Mouse (Mus musculus): ENCODE measurements at regions not wholly inside any gene's neighbourhood (a gene's known extent, or its start where the extent isn't known, plus 50 kb on each side); places are given as distances from the start of the nearest gene placed in this dataset.

- TF ChIP-seq GATA4 (IDR thresholded peaks at IDR 0.05; ENCODE audit: insufficient replicate concordance, low read length) = no peak
Measured at GRCm38 (mm10) chr15:59784556-59784929, 231.9 kb downstream of the 4933412E24Rik start.

DNA sequence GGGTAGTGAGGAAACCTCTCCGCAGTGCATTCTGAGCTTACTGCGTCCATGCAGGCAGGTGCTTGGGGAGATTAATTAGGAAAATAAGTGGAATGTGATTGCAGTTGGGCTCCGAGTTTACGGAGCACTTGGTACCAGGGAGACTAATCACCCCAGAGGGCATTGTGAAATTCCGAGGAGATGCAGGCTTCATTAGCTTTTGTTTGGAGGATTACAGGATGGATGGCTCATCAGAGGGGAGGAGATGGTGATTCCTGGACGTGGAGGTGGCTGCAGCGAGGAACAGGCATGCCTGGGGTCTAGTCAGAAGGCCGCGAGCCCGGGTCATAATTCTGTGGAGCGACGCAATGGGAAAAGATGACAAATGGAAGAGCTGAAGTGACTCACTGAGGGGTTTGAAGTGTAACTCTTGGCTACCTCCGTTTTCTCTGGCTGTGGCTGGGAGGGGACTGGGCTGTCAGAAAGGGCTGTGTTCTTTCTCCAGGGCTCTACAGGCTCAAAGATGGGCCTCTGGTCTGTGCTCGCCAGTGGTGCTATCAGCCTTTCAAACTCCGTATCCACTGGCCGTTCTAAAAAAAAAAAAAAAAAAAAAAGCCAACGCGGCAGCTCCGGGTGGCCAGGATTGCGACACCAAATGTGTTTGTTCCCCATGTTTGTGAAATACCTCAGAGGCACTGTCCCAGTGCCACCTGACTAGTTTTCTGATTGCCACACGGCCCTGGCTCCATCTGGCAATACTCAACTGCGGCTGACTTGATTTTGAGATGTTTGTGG lies 232.4 kb downstream of the 4933412E24Rik start:
- TF ChIP-seq GATA4 (IDR thresholded peaks at IDR 0.05; ENCODE audit: insufficient replicate concordance, low read length) = no peak

DNA sequence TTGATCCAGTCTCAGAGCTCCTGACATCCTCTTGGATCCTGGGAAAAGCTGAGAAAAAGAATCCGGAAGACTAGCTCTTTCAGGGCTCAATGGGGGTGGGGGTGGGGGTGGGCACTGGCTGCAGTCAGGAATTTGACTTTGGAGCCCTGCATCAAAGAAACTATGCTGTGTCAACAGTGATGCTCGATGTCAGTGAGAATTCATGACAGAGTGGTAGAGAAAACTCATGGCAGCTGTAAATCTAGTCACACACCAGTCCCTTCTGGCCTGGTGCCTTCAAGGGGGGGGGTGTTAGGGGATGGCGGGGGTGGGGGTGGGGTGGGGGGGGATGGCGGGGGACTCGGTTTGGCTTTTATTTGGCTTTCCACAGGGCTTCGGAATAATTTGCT lies 233.0 kb downstream of the 4933412E24Rik start:
- TF ChIP-seq GATA4 (IDR thresholded peaks at IDR 0.05; ENCODE audit: insufficient replicate concordance, low read length) = no peak

DNA sequence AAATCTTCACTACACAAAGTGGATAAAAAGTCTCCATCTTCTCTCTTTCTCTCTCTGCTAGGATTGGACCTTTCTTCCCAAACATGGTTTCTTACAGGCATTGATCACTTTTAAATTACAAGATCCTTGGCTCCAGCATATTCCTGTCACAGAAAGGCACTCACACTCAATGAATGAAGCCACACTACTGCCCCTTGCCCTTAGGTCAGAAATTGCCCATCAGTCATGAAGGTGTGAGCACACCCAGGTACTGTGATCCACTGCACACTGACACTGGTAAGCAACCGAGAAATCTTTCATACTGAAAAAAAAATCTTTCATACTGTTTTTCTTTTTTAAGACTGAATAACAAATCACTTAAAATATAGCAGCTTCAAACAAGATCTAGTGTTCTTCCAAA lies 235.9 kb downstream of the 4933412E24Rik start:
- TF ChIP-seq GATA4 (IDR thresholded peaks at IDR 0.05; ENCODE audit: insufficient replicate concordance, low read length) = no peak

DNA sequence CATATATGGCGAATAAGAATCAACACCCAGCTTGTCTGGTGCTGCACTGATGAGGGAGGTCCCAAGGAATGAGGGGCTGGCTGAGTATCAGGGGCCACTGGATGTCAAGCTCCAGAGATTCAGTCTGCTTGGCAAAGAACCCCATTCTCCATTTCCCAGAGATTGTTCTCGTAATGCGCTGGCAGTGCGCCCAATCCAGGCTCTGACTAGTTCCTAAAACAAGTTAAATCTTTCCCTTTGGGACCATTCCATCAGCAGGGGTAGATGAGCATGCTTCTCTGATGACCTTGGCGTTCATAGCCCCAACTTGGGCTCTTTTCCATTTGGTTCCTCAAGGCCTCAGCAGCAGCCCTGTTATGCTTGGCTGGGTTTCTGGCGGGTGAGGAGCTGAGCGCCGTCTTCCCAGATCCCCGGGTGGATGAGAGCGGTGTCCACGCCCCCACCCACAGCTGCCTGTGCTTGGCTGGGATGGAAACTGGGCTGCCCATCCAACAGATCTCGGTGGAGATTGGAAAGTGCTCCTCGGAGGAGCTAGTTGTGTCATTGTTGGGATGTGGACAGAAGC lies 239.0 kb downstream of the 4933412E24Rik start:
- TF ChIP-seq GATA4 (IDR thresholded peaks at IDR 0.05; ENCODE audit: insufficient replicate concordance, low read length) = no peak

- TF ChIP-seq GATA4 (IDR thresholded peaks at IDR 0.05; ENCODE audit: insufficient replicate concordance, low read length) = no peak
Measured at GRCm38 (mm10) chr15:59775781-59776180, 240.6 kb downstream of the 4933412E24Rik start.

- TF ChIP-seq GATA4 (IDR thresholded peaks at IDR 0.05; ENCODE audit: insufficient replicate concordance, low read length) = no peak
Measured at GRCm38 (mm10) chr15:59773983-59774382, 242.4 kb downstream of the 4933412E24Rik start.

- TF ChIP-seq GATA4 (IDR thresholded peaks at IDR 0.05; ENCODE audit: insufficient replicate concordance, low read length) = no peak
Measured at GRCm38 (mm10) chr15:59772595-59772994, 243.8 kb downstream of the 4933412E24Rik start.

GRCm38 (mm10) chr15:59762061-59762460 lies 254.4 kb downstream of the 4933412E24Rik start:
- TF ChIP-seq GATA4 (IDR thresholded peaks at IDR 0.05; ENCODE audit: insufficient replicate concordance, low read length) = no peak

DNA sequence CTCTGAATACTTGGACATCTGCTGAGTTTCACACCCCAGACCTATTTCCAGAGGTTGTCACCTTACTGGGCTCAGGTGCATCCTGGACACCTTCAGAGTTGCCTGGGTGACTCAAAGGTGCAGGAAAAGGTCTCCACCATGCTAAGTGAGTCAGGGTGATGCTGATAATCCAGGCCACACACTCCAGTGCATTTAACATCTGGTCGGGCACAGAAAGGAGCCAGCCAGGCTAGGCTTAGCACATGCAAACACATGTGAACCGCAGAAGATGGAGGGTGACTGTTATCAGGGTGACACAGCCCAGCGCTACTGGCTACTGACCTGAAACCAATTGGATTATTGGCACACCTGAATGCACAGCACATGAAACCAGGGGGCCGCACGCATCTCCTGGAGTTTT lies 255.9 kb downstream of the 4933412E24Rik start:
- no peak for TF ChIP-seq GATA4 (IDR thresholded peaks at IDR 0.05; ENCODE audit: insufficient replicate concordance, low read length)

DNA sequence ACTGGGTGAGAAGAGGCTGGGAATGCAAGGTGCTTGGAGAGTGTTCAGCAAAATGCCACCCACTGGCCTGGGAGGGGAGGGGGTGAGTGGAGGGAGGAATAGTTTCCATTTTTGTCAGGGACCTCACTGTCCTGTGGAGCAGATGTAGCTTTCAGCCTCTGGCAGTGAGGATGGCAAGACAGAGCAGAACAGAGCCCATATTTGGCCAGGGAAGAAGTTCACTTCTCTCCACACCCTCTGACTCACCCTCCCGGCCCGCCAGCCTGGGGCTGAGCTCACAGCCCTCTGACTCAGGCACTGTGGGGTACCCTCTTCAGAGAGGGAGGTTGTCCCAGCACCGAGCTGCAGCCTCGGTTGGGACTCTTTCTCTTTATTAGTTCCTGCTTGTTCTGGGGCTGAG lies 256.8 kb downstream of the 4933412E24Rik start:
- TF ChIP-seq GATA4 (IDR thresholded peaks at IDR 0.05; ENCODE audit: insufficient replicate concordance, low read length) = no peak

GRCm38 (mm10) chr15:59758971-59759370 lies 257.4 kb downstream of the 4933412E24Rik start:
- no peak for TF ChIP-seq GATA4 (IDR thresholded peaks at IDR 0.05; ENCODE audit: insufficient replicate concordance, low read length)

DNA sequence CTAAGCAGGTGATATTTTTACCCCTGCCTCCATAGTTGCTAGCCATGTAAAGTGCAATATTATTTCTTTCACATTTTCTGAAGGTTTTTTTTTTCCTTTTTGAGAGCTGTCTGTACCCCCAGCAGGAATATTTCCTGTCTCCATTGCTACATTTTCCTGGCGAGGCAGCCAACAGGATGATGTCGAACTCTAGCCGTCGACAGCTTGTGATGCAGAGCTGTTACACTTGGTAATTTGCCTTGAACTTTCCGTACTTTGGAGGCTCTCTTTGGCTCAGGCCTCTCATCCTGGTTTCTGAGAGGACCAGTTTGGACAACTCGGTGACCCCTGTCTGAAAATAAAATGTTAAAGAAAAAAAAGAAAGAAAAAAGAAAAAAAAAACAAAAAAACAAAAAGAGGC lies 260.3 kb downstream of the 4933412E24Rik start:
- no peak for TF ChIP-seq GATA4 (IDR thresholded peaks at IDR 0.05; ENCODE audit: insufficient replicate concordance, low read length)

- no peak for TF ChIP-seq GATA4 (IDR thresholded peaks at IDR 0.05; ENCODE audit: insufficient replicate concordance, low read length)
Measured at GRCm38 (mm10) chr15:59754906-59755305, 261.5 kb downstream of the 4933412E24Rik start.

GRCm38 (mm10) chr15:59752277-59752676 lies 264.1 kb downstream of the 4933412E24Rik start:
- no peak for TF ChIP-seq GATA4 (IDR thresholded peaks at IDR 0.05; ENCODE audit: insufficient replicate concordance, low read length)

GRCm38 (mm10) chr15:59746290-59746689 lies 270.1 kb downstream of the 4933412E24Rik start:
- no peak for TF ChIP-seq GATA4 (IDR thresholded peaks at IDR 0.05; ENCODE audit: insufficient replicate concordance, low read length)
